Mouse (Mus musculus): ENCODE results near the gene Sipa1l3.

- TF ChIP-seq CTCF (IDR thresholded peaks at IDR 0.05; ENCODE audit: extremely low read depth, insufficient read depth, insufficient read length, insufficient replicate concordance) (no peak), POLR2A (IDR thresholded peaks at IDR 0.05; ENCODE audit: low read depth, low read length) (no peak)
Observed at GRCm38 (mm10) chr7:29276715-29277114, 241.7 kb downstream of the Sipa1l3 start.

Data from spleen, adult 2 months (tissue).